Mouse (Mus musculus) MEL (cell line): ENCODE measurements around the gene Rxra.

Experiments used
- CHD2 ChIP-seq: IDR thresholded peaks from 2 replicates; pipeline ENCODE4 v1.6.1; 2011; ENCODE audit warnings: low read length, improper control_type of control experiment
- CTCF ChIP-seq, 3 experiments: IDR thresholded peaks in 2 of 3; conservative IDR thresholded peaks in 1 of 3; 2 replicates each; pipeline ENCODE4 v1.5.1; 2011 to 2012; ENCODE audit warnings: low read length in 3 of 3, low read depth in 2 of 3, mild to moderate bottlenecking in 2 of 3, improper control_type of control experiment in 1 of 3, inconsistent platforms in 1 of 3, mixed read lengths in 1 of 3, moderate library complexity in 1 of 3; ENCODE audit not compliant: control insufficient read depth in 1 of 3, insufficient read depth in 1 of 3, poor library complexity in 1 of 3, severe bottlenecking in 1 of 3
- E2F4 ChIP-seq: IDR thresholded peaks from 2 replicates; pipeline ENCODE4 v1.6.1; 2011; ENCODE audit warnings: low read depth, low read length, improper control_type of control experiment, borderline replicate concordance
- EP300 ChIP-seq, 2 experiments: IDR thresholded peaks; 2 replicates each; pipeline ENCODE4 v1.6.1; 2011; ENCODE audit warnings: improper control_type of control experiment in 2 of 2, low read length in 2 of 2, low read depth in 1 of 2, mild to moderate bottlenecking in 1 of 2
- ETS1 ChIP-seq: IDR thresholded peaks from 2 replicates; pipeline ENCODE4 v1.6.1; 2012; ENCODE audit warnings: low read depth, mild to moderate bottlenecking, inconsistent platforms, low read length, improper control_type of control experiment, moderate library complexity
- GABPA ChIP-seq: IDR thresholded peaks from 2 replicates; pipeline ENCODE4 v1.6.1; 2012; ENCODE audit warnings: low read depth, mild to moderate bottlenecking, inconsistent platforms, low read length, improper control_type of control experiment, moderate library complexity
- MAFK ChIP-seq: IDR thresholded peaks from 2 replicates; pipeline ENCODE4 v1.6.1; 2011; ENCODE audit warnings: low read depth, mild to moderate bottlenecking, low read length, improper control_type of control experiment, borderline replicate concordance
- POLR2A ChIP-seq, 2 experiments: IDR thresholded peaks; 2 replicates each; pipeline ENCODE4 v1.6.1; 2011 to 2012; ENCODE audit warnings: low read length in 2 of 2, mild to moderate bottlenecking in 2 of 2, control low read depth in 1 of 2, improper control_type of control experiment in 1 of 2, low read depth in 1 of 2, moderate library complexity in 1 of 2; ENCODE audit not compliant: control insufficient read depth in 1 of 2, insufficient read depth in 1 of 2, poor library complexity in 1 of 2
- RCOR1 ChIP-seq: IDR thresholded peaks from 2 replicates; pipeline ENCODE4 v1.6.1; 2012; ENCODE audit warnings: low read depth, mild to moderate bottlenecking, inconsistent platforms, low read length, improper control_type of control experiment
- TAL1 ChIP-seq: IDR thresholded peaks from 2 replicates; pipeline ENCODE4 v1.6.1; 2012; ENCODE audit warnings: mild to moderate bottlenecking, inconsistent platforms, low read length, moderate library complexity, mixed read lengths
- UBTF ChIP-seq: IDR thresholded peaks from 2 replicates; pipeline ENCODE4 v1.6.1; 2012; ENCODE audit warnings: low read depth, mild to moderate bottlenecking, inconsistent platforms, low read length, improper control_type of control experiment, moderate library complexity, borderline replicate concordance; ENCODE audit not compliant: insufficient read depth
- ZNF384 ChIP-seq: IDR thresholded peaks from 2 replicates; pipeline ENCODE4 v1.6.1; 2012; ENCODE audit warnings: low read depth, mild to moderate bottlenecking, inconsistent platforms, low read length, improper control_type of control experiment

DNA sequence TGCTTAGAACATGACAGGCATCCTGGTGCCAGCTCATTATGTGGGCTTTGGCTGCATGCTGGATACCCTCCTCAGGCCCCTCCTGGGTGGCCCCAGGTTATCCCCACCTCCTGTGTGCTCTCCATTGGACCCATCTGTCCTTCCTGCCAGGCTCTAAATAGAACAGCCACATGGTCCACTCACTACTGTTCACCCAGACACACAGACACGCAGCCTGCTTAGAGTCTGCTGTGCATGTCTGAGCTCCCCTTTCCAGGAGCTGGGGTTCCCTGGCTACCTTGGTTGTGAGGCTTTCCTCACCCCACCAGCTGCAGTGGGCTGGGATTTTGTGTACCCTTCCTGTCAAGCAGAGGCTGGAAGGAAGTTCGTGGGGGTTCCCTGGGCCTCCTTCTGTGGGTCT lies 56.8 kb downstream of the Rxra start:
- TF ChIP-seq RCOR1: no peak
- TF ChIP-seq CHD2: no peak
- TF ChIP-seq POLR2A (IDR thresholded peaks at IDR 0.05; ENCODE audit: control insufficient read depth in 1 of 2, insufficient read depth in 1 of 2, low read depth in 1 of 2, low read length in 2 of 2, poor library complexity in 1 of 2): no peak
- TF ChIP-seq GABPA: no peak
- no peak for TF ChIP-seq CTCF (IDR thresholded peaks at IDR 0.05 in 2 of 3, conservative IDR thresholded peaks at IDR 0.05 in 1 of 3; ENCODE audit: control insufficient read depth in 1 of 3, insufficient read depth in 1 of 3, low read depth in 2 of 3, low read length in 3 of 3, poor library complexity in 1 of 3, severe bottlenecking in 1 of 3)
- no peak for TF ChIP-seq UBTF
- no peak for TF ChIP-seq EP300 (IDR thresholded peaks at IDR 0.05; ENCODE audit: low read depth in 1 of 2, low read length in 2 of 2)
- TF ChIP-seq E2F4: no peak
- no peak for TF ChIP-seq TAL1
- TF ChIP-seq MAFK: no peak
- TF ChIP-seq ZNF384: no peak
- TF ChIP-seq ETS1: no peak
